Mouse (Mus musculus) duodenum, adult 2 months (tissue): ENCODE results near the gene Lancl3. TPM values are rescaled to one million over a fixed set of nuclear protein-coding genes. Genes with fewer than 3 reads are reported as not detected.

Experiments
- polyA plus RNA-seq: library from polyadenylated mRNA; depleted of rRNA; stranded (reverse); fragments of >200 nt; gene quantifications from 2 replicates; pipeline ENCODE4 v1.2.3, GENCODE M21; 2012; ENCODE audit warnings: low replicate concordance; rRNA removed

The Lancl3 gene
- 0.02 and 0.15 TPM in 2 replicates for polyA plus RNA-seq

DNA sequence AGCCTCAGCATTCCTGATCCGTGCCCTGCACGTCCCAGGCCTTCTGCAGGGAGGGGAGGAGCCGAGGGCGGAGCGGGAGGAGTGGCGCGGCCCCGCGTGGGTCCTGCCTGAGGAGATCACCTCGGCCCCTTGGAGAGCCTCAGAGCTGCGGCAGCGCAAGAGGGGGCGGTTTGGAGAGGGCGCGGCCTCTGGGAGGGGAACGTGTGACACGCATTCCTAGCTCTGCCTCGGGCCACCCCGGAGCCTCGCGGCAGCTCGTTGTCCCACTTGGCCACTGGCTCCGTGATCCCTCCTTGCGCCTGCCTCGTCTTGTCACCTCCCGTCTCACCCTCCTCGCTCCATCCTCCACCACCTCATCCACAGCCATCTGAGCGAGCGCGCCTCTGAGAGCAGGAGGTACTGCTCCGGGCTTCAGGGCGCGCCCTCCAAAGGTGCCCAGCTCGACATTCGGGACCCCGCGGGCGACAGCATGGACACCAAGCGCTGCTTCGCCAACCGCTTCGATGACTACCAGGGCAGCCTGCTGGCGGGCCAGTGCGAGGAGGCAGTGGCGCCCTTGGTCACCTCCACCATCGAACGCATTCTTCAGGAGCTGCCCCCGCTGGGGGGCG is at the start of gene Lancl3:
TSS of gene Lancl3 (plus strand) at position 142 of the 611 bp plus-strand sequence.

DNA sequence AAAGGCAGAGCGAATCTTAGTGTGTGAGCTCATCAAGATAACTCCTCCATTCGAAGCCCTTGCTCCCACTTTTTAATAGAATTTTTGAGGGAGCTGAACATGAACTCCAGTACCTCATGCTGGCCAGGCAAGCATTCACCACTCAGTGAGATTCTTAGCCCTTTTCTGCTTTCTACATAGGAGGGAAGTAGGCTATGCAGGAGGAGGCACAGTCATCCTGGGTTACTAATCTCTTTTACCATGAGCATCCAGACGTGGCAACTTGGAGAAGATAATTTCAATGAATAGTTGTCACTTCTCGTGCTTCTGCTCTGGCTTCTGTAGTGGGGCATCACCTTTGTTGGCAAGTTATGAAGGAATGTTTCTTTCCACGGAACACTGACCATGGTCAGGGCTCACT is 57.1 kb downstream of the Lancl3 start, which contains the start of gene Gm14862:
TSS of gene Gm14862 (minus strand) at position 134 of the 400 bp plus-strand sequence.

DNA sequence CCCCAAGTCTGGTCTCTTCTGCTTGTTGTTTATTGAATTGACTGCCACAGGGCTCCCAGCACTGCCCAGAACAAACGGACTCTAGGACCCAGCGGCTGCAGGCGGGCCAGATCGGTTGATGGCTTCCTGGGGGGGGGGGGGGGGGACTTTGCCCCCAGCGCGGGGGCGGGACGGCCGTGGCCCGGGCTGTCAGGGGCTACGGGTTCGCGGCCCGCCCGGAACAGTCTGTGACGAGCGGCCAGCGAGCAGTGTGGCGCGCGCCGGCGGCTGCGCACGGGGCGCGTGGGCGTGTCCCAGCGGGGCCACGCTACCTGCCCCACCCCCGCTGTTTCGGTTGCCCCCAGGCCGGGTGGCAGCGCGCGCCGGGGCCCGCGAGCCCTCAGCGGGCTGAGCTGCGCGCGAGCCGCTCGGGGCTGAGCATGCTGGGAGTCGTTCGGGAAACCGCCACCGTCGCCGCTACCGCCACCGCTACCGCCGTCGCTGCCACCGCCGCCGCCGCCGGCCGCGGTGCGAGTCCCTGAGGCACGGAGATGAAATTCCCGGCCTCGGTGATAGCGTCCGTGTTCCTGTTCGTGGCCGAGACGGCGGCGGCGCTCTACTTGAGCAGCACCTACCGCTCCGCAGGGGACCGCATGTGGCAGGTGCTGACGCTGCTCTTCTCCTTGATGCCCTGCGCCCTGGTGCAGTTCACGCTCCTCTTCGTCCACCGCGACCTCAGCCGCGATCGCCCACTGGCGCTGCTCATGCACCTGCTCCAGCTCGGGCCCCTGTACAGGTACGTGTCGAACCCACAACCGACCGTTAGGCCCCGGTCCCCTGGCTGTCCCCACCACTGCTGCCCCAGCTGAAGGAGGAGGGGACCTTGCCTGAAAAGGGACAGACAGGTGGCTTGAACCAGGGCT is 73.0 kb downstream of the Lancl3 start, which contains the start of gene Xk:
TSS of gene Xk (plus strand) at position 297 of the 902 bp plus-strand sequence.

DNA sequence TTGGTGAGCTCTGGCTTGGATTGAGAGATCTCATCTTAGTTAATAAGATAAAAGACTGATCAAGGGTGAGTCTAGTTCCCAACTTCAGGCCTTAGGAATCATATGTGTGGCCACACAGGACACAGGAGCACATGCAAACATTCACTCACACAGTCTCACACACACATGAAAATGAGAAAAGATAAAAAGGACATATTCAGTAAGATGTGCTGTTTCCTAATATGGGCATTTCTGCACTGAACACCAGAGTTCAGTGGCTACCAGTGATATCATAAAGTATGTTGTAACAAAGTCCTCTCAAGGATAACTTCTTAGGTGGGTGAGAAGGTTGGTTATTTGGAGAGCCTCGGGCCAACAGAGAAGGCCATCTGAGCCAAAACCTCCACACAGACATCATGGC is 83.8 kb downstream of the Lancl3 start, which contains the start of gene H2al1m:
TSS of gene H2al1m (plus strand) at position 301 of the 400 bp plus-strand sequence.

Other genes with a start within 250 kb of the Lancl3 start
- not detected in 2 replicates for gene Fthl17b, start 236.9 kb upstream of the Lancl3 start, polyA plus RNA-seq
- not detected in 2 replicates for gene Fthl17c, start 223.3 kb upstream of the Lancl3 start, polyA plus RNA-seq
- not detected in 2 replicates for gene Fthl17d, start 213.1 kb upstream of the Lancl3 start, polyA plus RNA-seq
- gene Fthl17e, start 166.4 kb upstream of the Lancl3 start, polyA plus RNA-seq = not detected in 2 replicates
- gene Fthl17f, start 136.9 kb upstream of the Lancl3 start, polyA plus RNA-seq = not detected in 2 replicates
- not detected in 2 replicates for gene 4930402K13Rik, start 95.3 kb upstream of the Lancl3 start, polyA plus RNA-seq
- not detected in 2 replicates for gene Gm14862, start 57.0 kb downstream of the Lancl3 start, polyA plus RNA-seq
- gene Xk, start 72.9 kb downstream of the Lancl3 start, polyA plus RNA-seq = 2.7 and 3.6 TPM in 2 replicates
- gene H2al1m, start 83.9 kb downstream of the Lancl3 start, polyA plus RNA-seq = 1.1 TPM in 1 of 2 replicates, not detected in the other
- gene H2al1k, start 150.7 kb downstream of the Lancl3 start, polyA plus RNA-seq = 0.79 TPM in 1 of 2 replicates, not detected in the other